16 mouse cellular contexts compared by ENCODE assay signal in genomic region chr19:11980471-11980870, GRCm38 (mm10).
"Had no signal": no experiment of that assay in that cellular context is flagged by ENCODE, and none has a peak within 500 bp of the region (broad histone marks: within the 10 kb centered on the region; RNA-seq: fewer than 3 reads in every experiment).

No protein-coding gene starts in this region.

- H3K4me1 ChIP-seq: neural tube, embryonic 13.5 days; neural tube, embryonic 15.5 days; stomach, embryonic 15.5 days had no signal

- H3K4me3 ChIP-seq: neural tube, embryonic 13.5 days; neural tube, embryonic 15.5 days; stomach, embryonic 15.5 days had no signal

- H3K27me3 ChIP-seq: neural tube, embryonic 13.5 days; neural tube, embryonic 15.5 days; stomach, embryonic 15.5 days had no signal

- H3K4me2 ChIP-seq: neural tube, embryonic 13.5 days; neural tube, embryonic 15.5 days; stomach, embryonic 15.5 days had no signal

- DNase-seq: retina, postnatal 1 day; right cerebral cortex, adult 18-20 months; right cerebral cortex, postnatal 14 days; right cerebral cortex, postnatal 25 days; right cerebral cortex, postnatal 4 days; spleen, adult 18-20 months; thymus, adult 18-20 months; thymus, adult 2 months; thymus, postnatal 14 days; thymus, postnatal 25 days; thymus, postnatal 36 days; thymus, postnatal 4 days had no signal

- H3K9ac ChIP-seq: neural tube, embryonic 13.5 days; neural tube, embryonic 15.5 days; stomach, embryonic 15.5 days had no signal

- H3K9me3 ChIP-seq: neural tube, embryonic 13.5 days; neural tube, embryonic 15.5 days; stomach, embryonic 15.5 days had no signal

- H3K27ac ChIP-seq: neural tube, embryonic 13.5 days; neural tube, embryonic 15.5 days; stomach, embryonic 15.5 days; stomach, postnatal 0 days had no signal
